Mouse (Mus musculus) MEL (cell line): Measurements from ENCODE around the gene Pidd1. TPM values are rescaled to one million over a fixed set of nuclear protein-coding genes. Genes with fewer than 3 reads are reported as not detected.

ENCODE experiments used
- DNase-seq: peaks from one replicate; pipeline ENCODE4 v3.0.0; 2011; ENCODE audit warnings: low read depth, low spot score
- H3K27ac ChIP-seq: 2 replicates; pipeline ENCODE4 v1.5.1; 2012; ENCODE audit warnings: low read depth, mild to moderate bottlenecking, control low read depth, low read length, moderate library complexity; ENCODE audit not compliant: control insufficient read depth
- H3K27me3 ChIP-seq, 2 experiments: fragments of 150-350 bp in 1 of 2; sonication (generic) in 1 of 2; 2 replicates each; pipeline ENCODE4 v1.6.1; 2012; ENCODE audit warnings: low read length in 2 of 2, mild to moderate bottlenecking in 2 of 2, improper control_type of control experiment in 1 of 2, moderate library complexity in 1 of 2; ENCODE audit not compliant: insufficient read depth in 2 of 2, control insufficient read depth in 1 of 2
- H3K36me3 ChIP-seq, 2 experiments: 2 replicates each; pipeline ENCODE4 v1.6.1; 2012 to 2014; ENCODE audit warnings: low read length in 2 of 2, improper control_type of control experiment in 1 of 2, inconsistent platforms in 1 of 2, mild to moderate bottlenecking in 1 of 2; ENCODE audit not compliant: insufficient read depth in 2 of 2, control insufficient read depth in 1 of 2
- H3K4me1 ChIP-seq, 2 experiments: fragments of 150-350 bp in 1 of 2; sonication (generic) in 1 of 2; 2 replicates each; pipeline ENCODE4 v1.6.1; 2012; ENCODE audit warnings: low read length in 2 of 2, improper control_type of control experiment in 1 of 2, mild to moderate bottlenecking in 1 of 2; ENCODE audit not compliant: insufficient read depth in 2 of 2, control insufficient read depth in 1 of 2
- H3K4me3 ChIP-seq, 2 experiments: fragments of 150-350 bp in 1 of 2; sonication (generic) in 1 of 2; 2 replicates each; pipeline ENCODE4 v1.5.1; 2012; ENCODE audit warnings: low read depth in 2 of 2, low read length in 2 of 2, mild to moderate bottlenecking in 2 of 2, moderate library complexity in 2 of 2, control low read depth in 1 of 2, improper control_type of control experiment in 1 of 2; ENCODE audit not compliant: control insufficient read depth in 1 of 2, insufficient read depth in 1 of 2
- H3K79me2 ChIP-seq: 2 replicates; pipeline ENCODE4 v1.6.1; 2012; ENCODE audit warnings: mild to moderate bottlenecking, low read length, moderate library complexity; ENCODE audit not compliant: control insufficient read depth, poor library complexity, insufficient read depth
- H3K9ac ChIP-seq: 2 replicates; pipeline ENCODE4 v1.6.1; 2012; ENCODE audit warnings: low read depth, mild to moderate bottlenecking, control low read depth, low read length, moderate library complexity; ENCODE audit not compliant: control insufficient read depth, poor library complexity, severe bottlenecking
- H3K9me3 ChIP-seq: fragments of 150-350 bp; sonication (generic); replicated peaks from 2 replicates; pipeline ENCODE4 v1.6.1; 2012; ENCODE audit warnings: mild to moderate bottlenecking, low read length, improper control_type of control experiment, moderate library complexity; ENCODE audit not compliant: insufficient read depth
- BHLHE40 ChIP-seq: IDR thresholded peaks from 2 replicates; pipeline ENCODE4 v1.6.1; 2012; ENCODE audit warnings: low read depth, mild to moderate bottlenecking, inconsistent platforms, low read length, improper control_type of control experiment, borderline replicate concordance
- CHD1 ChIP-seq: IDR thresholded peaks from 2 replicates; pipeline ENCODE4 v1.6.1; 2012; ENCODE audit warnings: low read depth, mild to moderate bottlenecking, inconsistent platforms, low read length, improper control_type of control experiment
- CHD2 ChIP-seq: IDR thresholded peaks from 2 replicates; pipeline ENCODE4 v1.6.1; 2011; ENCODE audit warnings: low read length, improper control_type of control experiment
- CTCF ChIP-seq, 3 experiments: IDR thresholded peaks in 2 of 3; conservative IDR thresholded peaks in 1 of 3; 2 replicates each; pipeline ENCODE4 v1.5.1; 2011 to 2012; ENCODE audit warnings: low read length in 3 of 3, low read depth in 2 of 3, mild to moderate bottlenecking in 2 of 3, improper control_type of control experiment in 1 of 3, inconsistent platforms in 1 of 3, mixed read lengths in 1 of 3, moderate library complexity in 1 of 3; ENCODE audit not compliant: control insufficient read depth in 1 of 3, insufficient read depth in 1 of 3, poor library complexity in 1 of 3, severe bottlenecking in 1 of 3
- E2F4 ChIP-seq: IDR thresholded peaks from 2 replicates; pipeline ENCODE4 v1.6.1; 2011; ENCODE audit warnings: low read depth, low read length, improper control_type of control experiment, borderline replicate concordance
- ELF1 ChIP-seq: IDR thresholded peaks from 2 replicates; pipeline ENCODE4 v1.6.1; 2014; ENCODE audit warnings: low read depth, mild to moderate bottlenecking, inconsistent platforms, low read length, improper control_type of control experiment, moderate library complexity
- EP300 ChIP-seq, 2 experiments: IDR thresholded peaks; 2 replicates each; pipeline ENCODE4 v1.6.1; 2011; ENCODE audit warnings: improper control_type of control experiment in 2 of 2, low read length in 2 of 2, low read depth in 1 of 2, mild to moderate bottlenecking in 1 of 2
- ETS1 ChIP-seq: IDR thresholded peaks from 2 replicates; pipeline ENCODE4 v1.6.1; 2012; ENCODE audit warnings: low read depth, mild to moderate bottlenecking, inconsistent platforms, low read length, improper control_type of control experiment, moderate library complexity
- GABPA ChIP-seq: IDR thresholded peaks from 2 replicates; pipeline ENCODE4 v1.6.1; 2012; ENCODE audit warnings: low read depth, mild to moderate bottlenecking, inconsistent platforms, low read length, improper control_type of control experiment, moderate library complexity
- HCFC1 ChIP-seq: IDR thresholded peaks from 2 replicates; pipeline ENCODE4 v1.6.1; 2012; ENCODE audit warnings: low read depth, mild to moderate bottlenecking, inconsistent platforms, low read length, improper control_type of control experiment, moderate library complexity
- JUND ChIP-seq: IDR thresholded peaks from 2 replicates; pipeline ENCODE4 v1.6.1; 2011; ENCODE audit warnings: low read depth, mild to moderate bottlenecking, improper control_type of control experiment, low read length
- KAT2A ChIP-seq: conservative IDR thresholded peaks from 2 replicates; pipeline ENCODE4 v1.6.1; 2012; ENCODE audit warnings: low read depth, low read length, improper control_type of control experiment, inconsistent platforms
- MAFK ChIP-seq: IDR thresholded peaks from 2 replicates; pipeline ENCODE4 v1.6.1; 2011; ENCODE audit warnings: low read depth, mild to moderate bottlenecking, low read length, improper control_type of control experiment, borderline replicate concordance
- MAX ChIP-seq: IDR thresholded peaks from 2 replicates; pipeline ENCODE4 v1.6.1; 2011; ENCODE audit warnings: low read length, improper control_type of control experiment
- MAZ ChIP-seq: IDR thresholded peaks from 2 replicates; pipeline ENCODE4 v1.6.1; 2012; ENCODE audit warnings: low read depth, mild to moderate bottlenecking, inconsistent platforms, low read length, improper control_type of control experiment
- MXI1 ChIP-seq: IDR thresholded peaks from 2 replicates; pipeline ENCODE4 v1.6.1; 2011; ENCODE audit warnings: mild to moderate bottlenecking, low read depth, low read length, improper control_type of control experiment
- MYB ChIP-seq: IDR thresholded peaks from 2 replicates; pipeline ENCODE4 v1.6.1; 2011; ENCODE audit warnings: mild to moderate bottlenecking, low read depth, low read length, improper control_type of control experiment
- MYC ChIP-seq: IDR thresholded peaks from 2 replicates; pipeline ENCODE4 v1.6.1; 2011; ENCODE audit warnings: low read depth, mild to moderate bottlenecking, low read length, improper control_type of control experiment, moderate library complexity
- NELFE ChIP-seq: IDR thresholded peaks from 2 replicates; pipeline ENCODE4 v1.6.1; 2011; ENCODE audit warnings: low read depth, low read length, improper control_type of control experiment
- NRF1 ChIP-seq: IDR thresholded peaks from 2 replicates; pipeline ENCODE4 v1.6.1; 2014; ENCODE audit warnings: low read depth, mild to moderate bottlenecking, inconsistent platforms, low read length, improper control_type of control experiment, moderate library complexity; ENCODE audit not compliant: poor library complexity, insufficient read depth, severe bottlenecking
- POLR2A ChIP-seq, 2 experiments: IDR thresholded peaks; 2 replicates each; pipeline ENCODE4 v1.6.1; 2011 to 2012; ENCODE audit warnings: low read length in 2 of 2, mild to moderate bottlenecking in 2 of 2, control low read depth in 1 of 2, improper control_type of control experiment in 1 of 2, low read depth in 1 of 2, moderate library complexity in 1 of 2; ENCODE audit not compliant: control insufficient read depth in 1 of 2, insufficient read depth in 1 of 2, poor library complexity in 1 of 2
- POLR2AphosphoS2 ChIP-seq: IDR thresholded peaks from 2 replicates; pipeline ENCODE4 v1.6.1; 2011; ENCODE audit warnings: low read length, improper control_type of control experiment
- POLR2AphosphoS5 ChIP-seq: IDR thresholded peaks from 2 replicates; pipeline ENCODE4 v1.6.1; 2012; ENCODE audit warnings: low read depth, borderline replicate concordance, mild to moderate bottlenecking, inconsistent platforms, low read length, moderate library complexity, mixed read lengths
- RCOR1 ChIP-seq: IDR thresholded peaks from 2 replicates; pipeline ENCODE4 v1.6.1; 2012; ENCODE audit warnings: low read depth, mild to moderate bottlenecking, inconsistent platforms, low read length, improper control_type of control experiment
- SIN3A ChIP-seq: IDR thresholded peaks from 2 replicates; pipeline ENCODE4 v1.6.1; 2012; ENCODE audit warnings: low read length, improper control_type of control experiment, inconsistent platforms
- SMC3 ChIP-seq: IDR thresholded peaks from 2 replicates; pipeline ENCODE4 v1.6.1; 2011; ENCODE audit warnings: low read depth, low read length, improper control_type of control experiment
- TAL1 ChIP-seq: IDR thresholded peaks from 2 replicates; pipeline ENCODE4 v1.6.1; 2012; ENCODE audit warnings: mild to moderate bottlenecking, inconsistent platforms, low read length, moderate library complexity, mixed read lengths
- TBP ChIP-seq: IDR thresholded peaks from 2 replicates; pipeline ENCODE4 v1.8.0; 2011; ENCODE audit warnings: low read depth, low read length, improper control_type of control experiment
- TCF12 ChIP-seq: IDR thresholded peaks from 2 replicates; pipeline ENCODE4 v1.6.1; 2014; ENCODE audit warnings: low read depth, mild to moderate bottlenecking, inconsistent platforms, low read length, improper control_type of control experiment, moderate library complexity
- USF1 ChIP-seq: IDR thresholded peaks from 2 replicates; pipeline ENCODE4 v1.6.1; 2014; ENCODE audit warnings: low read depth, mild to moderate bottlenecking, inconsistent platforms, low read length, improper control_type of control experiment, moderate library complexity
- USF2 ChIP-seq, 2 experiments: IDR thresholded peaks; 2 replicates each; pipeline ENCODE4 v1.6.1; 2011 to 2012; ENCODE audit warnings: improper control_type of control experiment in 2 of 2, low read length in 2 of 2, borderline replicate concordance in 1 of 2, inconsistent platforms in 1 of 2, low read depth in 1 of 2, mild to moderate bottlenecking in 1 of 2; ENCODE audit not compliant: insufficient read depth in 1 of 2
- ZC3H11A ChIP-seq: IDR thresholded peaks from 2 replicates; pipeline ENCODE4 v1.6.1; 2012; ENCODE audit warnings: low read depth, mild to moderate bottlenecking, inconsistent platforms, low read length, improper control_type of control experiment
- ZMIZ1 ChIP-seq: IDR thresholded peaks from 2 replicates; pipeline ENCODE4 v1.6.1; 2012; ENCODE audit warnings: low read depth, mild to moderate bottlenecking, inconsistent platforms, low read length, improper control_type of control experiment, moderate library complexity
- ZNF384 ChIP-seq: IDR thresholded peaks from 2 replicates; pipeline ENCODE4 v1.6.1; 2012; ENCODE audit warnings: low read depth, mild to moderate bottlenecking, inconsistent platforms, low read length, improper control_type of control experiment
- polyA plus RNA-seq, 2 experiments: library from polyadenylated mRNA; stranded (reverse) in 1 of 2; unstranded in 1 of 2; fragments of >175 nt in 1 of 2; fragments of >200 nt in 1 of 2; gene quantifications; 2 replicates each; pipeline versions ENCODE4 v1.2.1 to v1.2.4; 2012; ENCODE audit warnings: low replicate concordance in 2 of 2, low read depth in 1 of 2; ENCODE audit not compliant: insufficient read length in 2 of 2, insufficient read depth in 1 of 2, missing spikeins in 1 of 2
- total RNA-seq: library from RNA; depleted of rRNA; stranded (reverse); fragments of 300-350 nt; gene quantifications from 2 replicates; pipeline ENCODE4 v1.2.3, GENCODE M21; 2012

The Pidd1 gene
- total and polyA plus RNA-seq, 3 experiments = 6.4 to 27.2 TPM; not detected in 1

- peaks cover 11% of the 10 kb centered on the region for H3K79me2 ChIP-seq
- no peaks in the 10 kb centered on the region for H3K9me3 ChIP-seq
- peaks cover 5 to 25% of the 10 kb centered on the region in 2 experiments for H3K4me1 ChIP-seq
- peak; percentile 91 for DNase-seq
- H3K27ac ChIP-seq = peak within 1 kb of the TSS; percentile 92
- TF ChIP-seq ETS1 = peak; percentile 49; the same call in 1 of the 2 replicates
- TF ChIP-seq USF2 (IDR thresholded peaks at IDR 0.05; ENCODE audit: borderline replicate concordance in 1 of 2, insufficient read depth in 1 of 2, low read depth in 1 of 2, low read length in 2 of 2) = no peak
- no peak for TF ChIP-seq E2F4
- TF ChIP-seq EP300 (IDR thresholded peaks at IDR 0.05; ENCODE audit: low read depth in 1 of 2, low read length in 2 of 2) = peak in 1 of 2 experiments; percentile 17; a peak in 1 of 4 replicates
- peak; percentile 71 for TF ChIP-seq POLR2AphosphoS2
- no peak for TF ChIP-seq ELF1
- no peak for TF ChIP-seq RCOR1
- no peak for TF ChIP-seq POLR2AphosphoS5
- TF ChIP-seq TBP = peak; percentile 28; the same call in 1 of the 2 replicates
- no peak for TF ChIP-seq CHD2
- peak in 1 of 2 experiments; percentile 78; a peak in 2 of 4 replicates for TF ChIP-seq POLR2A (IDR thresholded peaks at IDR 0.05; ENCODE audit: control insufficient read depth in 1 of 2, insufficient read depth in 1 of 2, low read depth in 1 of 2, low read length in 2 of 2, poor library complexity in 1 of 2)
- TF ChIP-seq GABPA = 0 out of 2 replicates have a peak, but pooled peaks have one; percentile 23
- no peak; the same call in 1 of the 2 replicates for TF ChIP-seq SIN3A
- no peak for TF ChIP-seq CTCF (IDR thresholded peaks at IDR 0.05 in 2 of 3, conservative IDR thresholded peaks at IDR 0.05 in 1 of 3; ENCODE audit: control insufficient read depth in 1 of 3, insufficient read depth in 1 of 3, low read depth in 2 of 3, low read length in 3 of 3, poor library complexity in 1 of 3, severe bottlenecking in 1 of 3)
- TF ChIP-seq JUND = no peak
- TF ChIP-seq CHD1 = no peak; the same call in 1 of the 2 replicates
- TF ChIP-seq MAX = peak; percentile 37
- 0 out of 2 replicates have a peak, but pooled peaks have one; percentile 13 for TF ChIP-seq TCF12
- no peak for TF ChIP-seq SMC3
- TF ChIP-seq BHLHE40 = peak; percentile 68
- TF ChIP-seq TAL1 = no peak
- TF ChIP-seq MXI1 = peak; percentile 61
- TF ChIP-seq KAT2A = no peak
- TF ChIP-seq NRF1 = peak; percentile 41; the same call in 1 of the 2 replicates
- TF ChIP-seq MYB = no peak
- no peak for TF ChIP-seq MAFK
- TF ChIP-seq MYC = 0 out of 2 replicates have a peak, but pooled peaks have one; percentile 17
- TF ChIP-seq HCFC1 = peak; percentile 48; the same call in 1 of the 2 replicates
- peak; percentile 75 for TF ChIP-seq MAZ
- peak; percentile 56 for TF ChIP-seq NELFE
- no peak for TF ChIP-seq ZNF384
- peak; percentile 42; the same call in 1 of the 2 replicates for TF ChIP-seq ZMIZ1
- TF ChIP-seq ZC3H11A = no peak
- TF ChIP-seq USF1 = no peak
- peaks cover 0 to 9% of the 10 kb centered on the region in 2 experiments; a peak in 2 of 4 replicates for H3K36me3 ChIP-seq
- H3K27me3 ChIP-seq = no peaks in the 10 kb centered on the region
- peak within 1 kb of the TSS; percentile 88 for H3K9ac ChIP-seq
- peak within 1 kb of the TSS; percentile 87 to 97 for H3K4me3 ChIP-seq
Observed at GRCm38 (mm10) chr7:141467230-141468030, 23.6 kb upstream of the Pidd1 start, which contains the start of gene Cd151. Cd151 (plus strand) TSS chr7:141467392.
